Mouse (Mus musculus): ENCODE data around the gene BC048671. TPM values are rescaled to one million over a fixed set of nuclear protein-coding genes. Genes with fewer than 3 reads are reported as not detected.

BC048671 gene
- polyA plus RNA-seq, 1 experiment, result not detected

DNA sequence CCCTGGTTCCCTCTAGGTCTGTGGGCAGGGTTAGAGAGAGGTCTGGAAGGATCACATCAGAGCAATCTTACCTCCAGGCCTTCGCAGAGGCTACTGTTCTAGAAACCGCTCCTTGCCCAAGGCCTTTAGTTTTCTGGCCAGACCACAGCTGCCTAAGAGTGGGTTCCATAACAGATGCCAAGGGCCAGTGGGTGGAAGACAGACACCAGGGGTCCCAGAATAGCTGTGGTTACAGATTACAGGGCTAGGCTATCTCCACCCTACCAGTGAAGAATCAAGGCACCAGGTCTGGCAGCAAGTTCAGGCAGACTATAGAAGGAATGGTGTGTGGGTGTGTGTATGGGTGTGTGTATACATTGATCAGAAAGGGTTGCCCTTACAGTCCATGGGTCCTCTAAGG lies 18.0 kb downstream of the BC048671 start:
- WGBS, result 96% methylated on average over 2 of the region's 2 CpGs
- no peak overlapping the region for H3K4me3 ChIP-seq (ENCODE audit: low read depth, low read length)
- no peak for TF ChIP-seq POLR2A (IDR thresholded peaks at IDR 0.05; ENCODE audit: low read depth, low read length)
- no peak for TF ChIP-seq CTCF (IDR thresholded peaks at IDR 0.05; ENCODE audit: extremely low read depth, insufficient read length, insufficient replicate concordance, low read depth, low read length)

DNA sequence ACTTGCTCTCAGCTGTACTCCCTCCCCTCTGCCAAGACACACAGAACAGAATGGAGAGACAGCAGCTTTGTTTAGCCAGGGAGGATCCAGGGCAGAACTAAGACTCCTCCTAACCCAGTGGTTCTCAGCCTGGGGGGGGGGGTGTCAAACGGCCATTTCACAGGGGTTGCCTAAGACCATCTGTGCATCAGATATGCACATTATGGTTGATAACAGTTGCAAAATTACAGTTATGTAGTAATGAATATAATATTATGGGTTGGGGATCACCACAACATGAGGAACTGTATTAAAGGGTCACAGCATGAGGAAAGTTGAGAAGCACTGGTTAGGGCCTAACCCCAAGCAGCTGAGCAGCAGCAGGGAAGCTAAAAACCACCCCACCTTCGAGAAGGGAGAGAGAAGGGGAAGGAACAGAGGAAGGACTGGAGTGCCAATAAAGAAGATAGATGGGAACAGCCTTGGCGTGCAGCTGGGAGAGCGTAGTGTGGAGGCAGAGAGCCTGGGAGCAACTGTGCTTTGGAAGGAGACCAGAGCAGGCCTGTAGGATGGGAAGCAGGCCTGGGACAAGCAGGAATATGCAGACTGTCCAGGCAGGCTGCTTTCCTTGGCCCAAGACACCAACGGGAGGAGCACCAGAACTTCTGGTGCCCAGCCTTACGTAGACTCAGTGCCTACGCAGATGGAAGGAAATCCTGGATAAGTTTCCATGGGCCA lies 18.6 kb downstream of the BC048671 start:
- Histone ChIP-seq H3K4me1 (ENCODE audit: control insufficient read depth, insufficient read depth, insufficient read length, low read length) (no peaks in the 10 kb centered on the region; the same call in 1 of the 2 replicates), H3K27me3 (ENCODE audit: control insufficient read depth, insufficient read depth, low read length) (no peaks in the 10 kb centered on the region), H3K27ac (ENCODE audit: insufficient read depth, low read depth, low read length) (no peak overlapping the region), H3K4me3 (ENCODE audit: low read depth, low read length) (no peak overlapping the region), H3K36me3 (ENCODE audit: control insufficient read depth, insufficient read depth, low read length) (no peaks in the 10 kb centered on the region)
- TF ChIP-seq CTCF (IDR thresholded peaks at IDR 0.05; ENCODE audit: extremely low read depth, insufficient read length, insufficient replicate concordance, low read depth, low read length) (no peak), POLR2A (IDR thresholded peaks at IDR 0.05; ENCODE audit: low read depth, low read length) (no peak)
- 63% methylated on average over 7 of the region's 7 CpGs for WGBS

More for the DNA sequence above, 18.0 kb downstream of the BC048671 start:
- H3K4me1 ChIP-seq (ENCODE audit: control insufficient read depth, insufficient read depth, insufficient read length, low read length), result no peaks in the 10 kb centered on the region; the same call in 1 of the 2 replicates
- no peak overlapping the region for H3K27ac ChIP-seq (ENCODE audit: insufficient read depth, low read depth, low read length)
- no peaks in the 10 kb centered on the region for H3K27me3 ChIP-seq (ENCODE audit: control insufficient read depth, insufficient read depth, low read length)
- no peaks in the 10 kb centered on the region for H3K36me3 ChIP-seq (ENCODE audit: control insufficient read depth, insufficient read depth, low read length)

DNA sequence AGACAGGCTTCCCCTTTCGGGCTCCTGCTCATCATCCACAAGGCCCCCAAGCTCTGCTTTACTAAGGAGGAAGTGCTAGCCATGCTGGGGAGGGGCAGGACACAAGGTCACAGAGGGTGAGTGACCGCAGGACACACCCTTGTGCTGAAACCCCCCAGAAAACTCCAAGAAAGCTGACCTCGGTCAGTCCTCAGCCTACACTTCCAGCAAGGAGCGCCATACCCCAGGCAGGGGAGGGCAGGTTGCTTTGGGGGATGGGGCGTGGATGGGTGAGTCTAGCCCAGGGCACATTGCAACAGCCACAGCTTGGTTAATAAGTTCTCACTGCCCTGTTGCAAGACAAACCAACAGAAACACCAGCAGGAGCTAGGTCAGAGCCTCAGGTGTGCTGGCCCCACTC lies 19.4 kb downstream of the BC048671 start:
- Histone ChIP-seq H3K4me1 (ENCODE audit: control insufficient read depth, insufficient read depth, insufficient read length, low read length) (peaks cover 3% of the 10 kb centered on the region), H3K36me3 (ENCODE audit: control insufficient read depth, insufficient read depth, low read length) (no peaks in the 10 kb centered on the region), H3K27me3 (ENCODE audit: control insufficient read depth, insufficient read depth, low read length) (no peaks in the 10 kb centered on the region), H3K27ac (ENCODE audit: insufficient read depth, low read depth, low read length) (no peak overlapping the region), H3K4me3 (ENCODE audit: low read depth, low read length) (no peak overlapping the region)
- 59% methylated on average over 5 of the region's 5 CpGs for WGBS
- TF ChIP-seq CTCF (IDR thresholded peaks at IDR 0.05; ENCODE audit: extremely low read depth, insufficient read length, insufficient replicate concordance, low read depth, low read length), result no peak
- no peak for TF ChIP-seq POLR2A (IDR thresholded peaks at IDR 0.05; ENCODE audit: low read depth, low read length)

DNA sequence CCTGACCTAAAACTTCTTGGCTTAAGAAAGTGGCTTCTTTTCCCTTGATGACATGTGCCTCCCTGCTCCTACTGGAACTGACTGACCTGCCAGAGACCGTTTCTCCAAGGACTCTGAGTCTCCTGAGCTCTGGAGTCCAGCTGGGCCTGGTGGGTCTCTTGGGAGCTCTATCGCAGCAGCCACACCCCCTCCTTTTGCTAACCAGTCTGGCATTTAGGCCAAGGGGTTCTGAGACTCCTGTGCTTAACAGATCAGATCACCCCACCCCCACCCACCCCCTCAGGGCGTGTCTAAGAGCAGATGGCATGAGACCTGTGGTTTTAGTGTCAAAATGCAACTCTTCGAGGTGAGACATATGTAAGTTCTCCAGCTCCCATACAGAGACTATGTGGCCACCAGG lies 20.8 kb downstream of the BC048671 start:
- Histone ChIP-seq H3K36me3 (ENCODE audit: control insufficient read depth, insufficient read depth, low read length) (no peaks in the 10 kb centered on the region), H3K27me3 (ENCODE audit: control insufficient read depth, insufficient read depth, low read length) (no peaks in the 10 kb centered on the region), H3K4me3 (ENCODE audit: low read depth, low read length) (no peak overlapping the region), H3K27ac (ENCODE audit: insufficient read depth, low read depth, low read length) (no peak overlapping the region), H3K4me1 (ENCODE audit: control insufficient read depth, insufficient read depth, insufficient read length, low read length) (peaks cover 3% of the 10 kb centered on the region)
- TF ChIP-seq POLR2A (IDR thresholded peaks at IDR 0.05; ENCODE audit: low read depth, low read length) (no peak), CTCF (IDR thresholded peaks at IDR 0.05; ENCODE audit: extremely low read depth, insufficient read length, insufficient replicate concordance, low read depth, low read length) (no peak)
- 44% methylated on average over 4 of the region's 4 CpGs for WGBS

DNA sequence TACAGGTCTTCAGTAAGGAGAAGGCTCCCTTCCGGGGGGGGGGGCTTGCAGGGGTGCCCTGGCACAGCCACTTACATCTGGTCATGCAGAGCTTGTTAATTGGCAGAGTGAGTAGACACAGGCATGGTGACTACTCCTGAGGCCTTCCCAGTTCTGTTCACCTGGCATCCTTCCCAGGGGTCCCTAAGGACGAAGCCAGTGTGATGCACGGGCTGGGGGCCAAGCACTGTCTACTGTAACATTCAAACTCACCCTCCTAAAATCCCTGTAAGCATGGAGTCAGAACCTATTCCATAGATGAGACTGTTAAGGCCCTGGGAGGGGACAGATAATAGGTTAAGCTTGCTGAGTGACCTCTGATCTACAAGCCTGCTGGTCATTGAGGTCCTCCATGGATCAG lies 23.0 kb downstream of the BC048671 start:
- Histone ChIP-seq H3K4me3 (ENCODE audit: low read depth, low read length) (no peak overlapping the region), H3K27me3 (ENCODE audit: control insufficient read depth, insufficient read depth, low read length) (no peaks in the 10 kb centered on the region), H3K4me1 (ENCODE audit: control insufficient read depth, insufficient read depth, insufficient read length, low read length) (peaks cover 3% of the 10 kb centered on the region), H3K36me3 (ENCODE audit: control insufficient read depth, insufficient read depth, low read length) (no peaks in the 10 kb centered on the region), H3K27ac (ENCODE audit: insufficient read depth, low read depth, low read length) (no peak overlapping the region)
- WGBS, result 73% methylated on average over 3 of the region's 3 CpGs
- no peak for TF ChIP-seq CTCF (IDR thresholded peaks at IDR 0.05; ENCODE audit: extremely low read depth, insufficient read length, insufficient replicate concordance, low read depth, low read length)
- TF ChIP-seq POLR2A (IDR thresholded peaks at IDR 0.05; ENCODE audit: low read depth, low read length), result no peak

DNA sequence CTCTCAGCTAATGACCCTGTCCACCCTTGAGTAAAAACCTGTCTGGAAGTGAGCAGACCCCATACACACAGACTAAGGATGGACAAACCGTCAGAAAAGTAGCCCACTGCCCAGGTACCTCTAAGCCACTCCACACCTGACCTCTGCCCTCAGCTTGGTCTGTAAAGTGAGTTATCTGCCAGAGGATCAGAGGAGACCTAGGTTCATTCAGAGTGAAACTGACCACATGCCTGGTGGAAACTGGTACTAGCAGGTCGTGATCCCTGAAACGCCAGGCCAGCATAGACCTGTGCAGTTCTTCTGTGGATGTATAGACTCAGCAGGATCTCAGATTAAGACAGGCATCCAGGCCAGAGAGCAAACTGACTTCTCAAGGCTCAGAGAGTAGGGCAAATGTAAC lies 23.4 kb downstream of the BC048671 start:
- TF ChIP-seq CTCF (IDR thresholded peaks at IDR 0.05; ENCODE audit: extremely low read depth, insufficient read length, insufficient replicate concordance, low read depth, low read length), result no peak
- no peak for TF ChIP-seq POLR2A (IDR thresholded peaks at IDR 0.05; ENCODE audit: low read depth, low read length)
- Histone ChIP-seq H3K4me1 (ENCODE audit: control insufficient read depth, insufficient read depth, insufficient read length, low read length) (peaks cover 3% of the 10 kb centered on the region), H3K36me3 (ENCODE audit: control insufficient read depth, insufficient read depth, low read length) (no peaks in the 10 kb centered on the region), H3K27ac (ENCODE audit: insufficient read depth, low read depth, low read length) (no peak overlapping the region), H3K27me3 (ENCODE audit: control insufficient read depth, insufficient read depth, low read length) (no peaks in the 10 kb centered on the region), H3K4me3 (ENCODE audit: low read depth, low read length) (no peak overlapping the region)
- 44% methylated on average over 3 of the region's 3 CpGs for WGBS

DNA sequence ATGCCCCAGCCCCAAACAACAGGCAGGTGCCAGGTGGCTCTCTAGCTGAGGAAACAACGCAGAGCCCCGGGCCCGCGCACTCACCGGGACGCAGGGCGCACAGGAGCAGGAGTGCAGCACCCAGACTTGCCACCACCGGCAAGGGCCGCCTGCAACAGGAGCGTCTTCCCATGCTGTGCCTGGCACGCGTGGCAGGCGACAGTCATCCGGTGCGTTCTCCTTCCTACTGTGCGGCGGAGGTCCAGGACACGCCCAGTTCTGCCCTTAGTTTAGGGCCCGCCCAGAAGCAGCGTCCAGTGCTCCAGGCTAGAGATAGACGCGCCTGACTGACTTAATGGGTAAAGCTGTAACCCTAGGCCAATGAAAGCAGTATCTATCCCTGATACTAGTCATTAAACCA lies 24.0 kb downstream of the BC048671 start, which contains the start of gene Chst13:
Gene Chst13, minus strand, starts transcription at position 195 of the 400 bp plus-strand sequence.
- Histone ChIP-seq H3K4me3 (ENCODE audit: low read depth, low read length) (peak within 1 kb of the TSS; percentile 25), H3K27ac (ENCODE audit: insufficient read depth, low read depth, low read length) (no peak within 1 kb of the TSS), H3K27me3 (ENCODE audit: control insufficient read depth, insufficient read depth, low read length) (no peaks in the 10 kb centered on the region), H3K36me3 (ENCODE audit: control insufficient read depth, insufficient read depth, low read length) (no peaks in the 10 kb centered on the region), H3K4me1 (ENCODE audit: control insufficient read depth, insufficient read depth, insufficient read length, low read length) (peaks cover 3% of the 10 kb centered on the region)
- TF ChIP-seq CTCF (IDR thresholded peaks at IDR 0.05; ENCODE audit: extremely low read depth, insufficient read length, insufficient replicate concordance, low read depth, low read length) (no peak), POLR2A (IDR thresholded peaks at IDR 0.05; ENCODE audit: low read depth, low read length) (no peak)
- 5% methylated on average over 22 of the region's 22 CpGs for WGBS

Data from small intestine, adult 2 months (tissue).